Mouse (Mus musculus) embryo, embryonic 11.5 days (tissue): Measurements from ENCODE around the gene Nfatc3.

Source experiments
- DNase-seq: peaks from one replicate; pipeline ENCODE4 v3.0.0-alpha.2; 2012; ENCODE audit warnings: low read depth, low spot score

Gene Nfatc3

GRCm38 (mm10) chr8:106056455-106056982, 2.1 kb upstream of the Nfatc3 start:
- DNase-seq, result no peak

GRCm38 (mm10) chr8:106059613-106060371, 1.2 kb downstream of the Nfatc3 start:
- DNase-seq, result peak; percentile 41

GRCm38 (mm10) chr8:106060521-106060920, 1.9 kb downstream of the Nfatc3 start:
- no peak for DNase-seq

- no peak for DNase-seq
Observed at GRCm38 (mm10) chr8:106061686-106062085, 3.0 kb downstream of the Nfatc3 start.

GRCm38 (mm10) chr8:106063046-106063445, 4.4 kb downstream of the Nfatc3 start:
- DNase-seq, result no peak

- no peak for DNase-seq
Observed at GRCm38 (mm10) chr8:106066721-106067120, 8.1 kb downstream of the Nfatc3 start.

- DNase-seq, result no peak
Observed at GRCm38 (mm10) chr8:106069565-106069964, 10.9 kb downstream of the Nfatc3 start.

GRCm38 (mm10) chr8:106072113-106072512, 13.5 kb downstream of the Nfatc3 start:
- no peak for DNase-seq

- DNase-seq, result no peak
Observed at GRCm38 (mm10) chr8:106074236-106074635, 15.6 kb downstream of the Nfatc3 start.

GRCm38 (mm10) chr8:106074659-106075058, 16.0 kb downstream of the Nfatc3 start:
- DNase-seq, result no peak

- DNase-seq, result no peak
Observed at GRCm38 (mm10) chr8:106075161-106075862, 16.7 kb downstream of the Nfatc3 start.

- DNase-seq, result no peak
Observed at GRCm38 (mm10) chr8:106075863-106076174, 17.2 kb downstream of the Nfatc3 start.

GRCm38 (mm10) chr8:106076612-106077011, 18.0 kb downstream of the Nfatc3 start:
- DNase-seq, result no peak

GRCm38 (mm10) chr8:106077452-106078067, 18.9 kb downstream of the Nfatc3 start:
- no peak for DNase-seq

GRCm38 (mm10) chr8:106102321-106102720, 43.7 kb downstream of the Nfatc3 start:
- no peak for DNase-seq

GRCm38 (mm10) chr8:106103888-106104287, 45.2 kb downstream of the Nfatc3 start:
- DNase-seq, result no peak

GRCm38 (mm10) chr8:106106193-106106592, 47.6 kb downstream of the Nfatc3 start:
- DNase-seq, result no peak

GRCm38 (mm10) chr8:106108080-106108479, 49.4 kb downstream of the Nfatc3 start:
- DNase-seq, result no peak

GRCm38 (mm10) chr8:106108729-106109128, 50.1 kb downstream of the Nfatc3 start:
- no peak for DNase-seq

GRCm38 (mm10) chr8:106112041-106112440, 53.4 kb downstream of the Nfatc3 start:
- DNase-seq, result no peak

- no peak for DNase-seq
Observed at GRCm38 (mm10) chr8:106112514-106112913, 53.9 kb downstream of the Nfatc3 start.

GRCm38 (mm10) chr8:106115897-106116296, 57.3 kb downstream of the Nfatc3 start:
- no peak for DNase-seq

- DNase-seq, result no peak
Observed at GRCm38 (mm10) chr8:106123443-106123842, 64.8 kb downstream of the Nfatc3 start.
